Mouse (Mus musculus): ENCODE measurements at regions not wholly inside any gene's neighbourhood (a gene's known extent, or its start where the extent isn't known, plus 50 kb on each side); places are given as distances from the start of the nearest gene placed in this dataset.
"Not testable (repeated sequence)": the region's sequence is repeated elsewhere in the genome, so short reads cannot be mapped to it uniquely, and the experiment has no call there.

- H3K4me3 ChIP-seq (ENCODE audit: insufficient read depth, low read length): no peak overlapping the region
- no peak overlapping the region for H3K27ac ChIP-seq (ENCODE audit: insufficient read depth, low read length)
- TF ChIP-seq CTCF (IDR thresholded peaks at IDR 0.05; ENCODE audit: extremely low read depth, insufficient read depth, low read length) (no peak), POLR2A (IDR thresholded peaks at IDR 0.05; ENCODE audit: extremely low read depth, insufficient read depth, low read length) (no peak)
- H3K4me1 ChIP-seq (ENCODE audit: control insufficient read depth, insufficient read depth, low read length): no peaks in the 10 kb centered on the region
Measured at GRCm38 (mm10) chr8:17948053-17948834, 1029.8 kb downstream of the Defb40 start.

- no peaks in the 10 kb centered on the region for H3K4me1 ChIP-seq (ENCODE audit: control insufficient read depth, insufficient read depth, low read length)
- no peak overlapping the region for H3K4me3 ChIP-seq (ENCODE audit: insufficient read depth, low read length)
- TF ChIP-seq CTCF (IDR thresholded peaks at IDR 0.05; ENCODE audit: extremely low read depth, insufficient read depth, low read length) (no peak), POLR2A (IDR thresholded peaks at IDR 0.05; ENCODE audit: extremely low read depth, insufficient read depth, low read length) (no peak)
- no peak overlapping the region for H3K27ac ChIP-seq (ENCODE audit: insufficient read depth, low read length)
Measured at GRCm38 (mm10) chr8:17934696-17935095, 1043.4 kb downstream of the Defb40 start.

GRCm38 (mm10) chr8:17909316-17909715 lies 1068.7 kb downstream of the Defb40 start:
- no peak for TF ChIP-seq POLR2A (IDR thresholded peaks at IDR 0.05; ENCODE audit: extremely low read depth, insufficient read depth, low read length)
- no peak for TF ChIP-seq CTCF (IDR thresholded peaks at IDR 0.05; ENCODE audit: extremely low read depth, insufficient read depth, low read length)

GRCm38 (mm10) chr8:17888598-17888997 lies 1089.5 kb downstream of the Defb40 start:
- H3K4me1 ChIP-seq (ENCODE audit: control insufficient read depth, insufficient read depth, low read length); H3K4me3 ChIP-seq (ENCODE audit: insufficient read depth, low read length); H3K27ac ChIP-seq (ENCODE audit: insufficient read depth, low read length): not testable (repeated sequence)

More at GRCm38 (mm10) chr8:17909316-17909715, 1068.7 kb downstream of the Defb40 start:
- Histone ChIP-seq H3K4me1 (ENCODE audit: control insufficient read depth, insufficient read depth, low read length) (no peaks in the 10 kb centered on the region), H3K4me3 (ENCODE audit: insufficient read depth, low read length) (no peak overlapping the region), H3K27ac (ENCODE audit: insufficient read depth, low read length) (no peak overlapping the region)

- H3K27ac ChIP-seq (ENCODE audit: insufficient read depth, low read length): no peak overlapping the region
Measured at GRCm38 (mm10) chr8:17863388-17863787, 1114.7 kb downstream of the Defb40 start.

More at GRCm38 (mm10) chr8:17863388-17863787, 1114.7 kb downstream of the Defb40 start:
- TF ChIP-seq CTCF (IDR thresholded peaks at IDR 0.05; ENCODE audit: extremely low read depth, insufficient read depth, low read length) (no peak), POLR2A (IDR thresholded peaks at IDR 0.05; ENCODE audit: extremely low read depth, insufficient read depth, low read length) (no peak)
- no peak overlapping the region for H3K4me3 ChIP-seq (ENCODE audit: insufficient read depth, low read length)
- no peaks in the 10 kb centered on the region for H3K4me1 ChIP-seq (ENCODE audit: control insufficient read depth, insufficient read depth, low read length)

All from cortical plate, adult 2 months (tissue).